Mouse (Mus musculus): Measurements from ENCODE around the gene Cep128. TPM values are rescaled to one million over a fixed set of nuclear protein-coding genes. Genes with fewer than 3 reads are reported as not detected.
A peak's percentile ranks its signal among the peaks of the same experiment; 100 is the strongest.
"Not testable (repeated sequence)": the region's sequence is repeated elsewhere in the genome, so short reads cannot be mapped to it uniquely, and the experiment has no call there.

Cep128 gene
- total RNA-seq (2021) = 1 to 10 TPM; 6.9 to 7.7 TPM
- long read RNA-seq, experiment 1, full-length matches to known transcripts = 6 of 13 reads
- long read RNA-seq, experiment 1, partial matches to known transcripts = 1 of 13 reads
- long read RNA-seq, experiment 1, other reads (novel, unspliced or antisense) = 6 of 13 reads
- long read RNA-seq, experiment 2, full-length matches to known transcripts = 2 of 4 reads
- long read RNA-seq, experiment 2, partial matches to known transcripts = 0 of 4 reads
- long read RNA-seq, experiment 2, other reads (novel, unspliced or antisense) = 2 of 4 reads

DNA sequence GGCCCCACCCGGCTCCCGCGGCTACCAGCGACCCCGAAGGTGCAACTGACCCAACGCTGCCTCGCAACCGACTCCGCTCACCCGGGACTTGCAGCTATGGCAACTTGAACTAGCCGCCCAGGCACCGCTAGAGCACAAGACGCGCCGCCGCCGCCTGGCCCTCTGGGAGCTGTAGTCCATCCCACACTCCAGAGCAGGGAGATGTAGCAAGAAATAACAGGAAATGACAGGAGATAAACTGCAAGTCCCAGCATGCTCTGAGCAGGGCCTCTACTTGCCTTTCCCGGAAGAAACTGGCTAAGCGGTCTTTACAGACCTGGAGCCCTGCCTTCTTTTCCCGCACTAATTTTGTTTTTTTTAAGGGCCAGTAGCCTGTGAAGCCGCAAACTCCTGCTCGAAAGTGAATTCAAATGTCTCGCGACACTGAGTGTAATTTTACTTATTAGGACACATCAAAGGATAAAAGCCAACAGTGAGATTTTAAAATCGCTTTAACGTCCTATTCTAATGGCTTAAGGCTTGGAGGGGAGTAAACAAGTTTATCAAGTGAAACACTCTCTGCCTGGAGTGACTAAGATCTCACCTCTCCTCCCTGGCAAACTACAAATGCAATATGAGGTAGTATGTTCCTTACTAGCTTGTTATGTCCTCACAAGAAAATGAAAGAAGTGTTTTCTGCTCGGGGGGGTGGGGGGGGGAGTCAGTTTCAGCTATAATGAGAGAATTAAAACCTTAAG, at the start of gene Cep128, which contains the start of gene Tshr:
TSS of gene Cep128 (minus strand) at position 129 of the 737 bp plus-strand sequence.
TSS of gene Tshr (plus strand) at position 283 of the 737 bp plus-strand sequence.
- peak; percentile 80 to 91 for DNase-seq (ENCODE audit: low spot score in 2 of 2)

DNA sequence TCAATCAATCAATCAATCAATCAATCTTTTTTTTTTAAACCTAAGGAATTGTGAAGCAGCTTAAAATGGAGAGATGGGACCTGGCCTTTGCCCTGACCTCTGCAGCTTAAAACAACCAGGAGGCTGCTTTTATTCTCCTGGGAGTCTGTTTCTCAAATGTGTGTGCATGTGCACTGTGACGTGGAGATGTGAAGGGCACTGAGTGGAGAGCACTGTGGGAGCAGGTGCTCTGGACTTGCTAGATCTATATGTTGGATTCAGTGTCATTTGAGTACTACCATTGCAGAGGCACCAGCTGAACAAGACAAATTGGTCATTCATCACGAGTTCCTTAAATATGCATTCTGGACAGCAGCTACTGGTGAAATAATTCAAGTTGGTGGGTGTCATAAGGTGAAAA, 42.9 kb upstream of the Cep128 start:
- DNase-seq (ENCODE audit: low spot score in 2 of 2) = no peak

DNA sequence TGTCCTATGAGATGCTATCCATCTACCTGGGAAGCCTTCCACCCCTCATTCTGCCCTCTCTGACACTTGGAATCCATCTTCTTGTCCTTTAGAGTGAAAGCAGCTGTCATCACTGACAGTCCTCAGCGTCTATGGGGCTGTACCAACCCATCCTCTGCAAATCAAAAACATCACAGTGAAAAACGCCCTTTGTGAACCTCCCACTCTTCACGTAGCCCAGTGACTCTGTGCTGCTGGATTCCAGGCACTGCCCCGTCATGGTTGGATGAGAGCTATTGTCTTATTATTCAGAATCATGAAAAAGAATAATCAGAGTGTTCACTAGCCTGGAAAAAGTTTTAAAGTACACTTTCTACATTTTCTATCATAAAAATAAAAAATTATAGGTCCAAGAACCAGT, 42.3 kb upstream of the Cep128 start:
- DNase-seq (ENCODE audit: low spot score in 2 of 2) = no peak

DNA sequence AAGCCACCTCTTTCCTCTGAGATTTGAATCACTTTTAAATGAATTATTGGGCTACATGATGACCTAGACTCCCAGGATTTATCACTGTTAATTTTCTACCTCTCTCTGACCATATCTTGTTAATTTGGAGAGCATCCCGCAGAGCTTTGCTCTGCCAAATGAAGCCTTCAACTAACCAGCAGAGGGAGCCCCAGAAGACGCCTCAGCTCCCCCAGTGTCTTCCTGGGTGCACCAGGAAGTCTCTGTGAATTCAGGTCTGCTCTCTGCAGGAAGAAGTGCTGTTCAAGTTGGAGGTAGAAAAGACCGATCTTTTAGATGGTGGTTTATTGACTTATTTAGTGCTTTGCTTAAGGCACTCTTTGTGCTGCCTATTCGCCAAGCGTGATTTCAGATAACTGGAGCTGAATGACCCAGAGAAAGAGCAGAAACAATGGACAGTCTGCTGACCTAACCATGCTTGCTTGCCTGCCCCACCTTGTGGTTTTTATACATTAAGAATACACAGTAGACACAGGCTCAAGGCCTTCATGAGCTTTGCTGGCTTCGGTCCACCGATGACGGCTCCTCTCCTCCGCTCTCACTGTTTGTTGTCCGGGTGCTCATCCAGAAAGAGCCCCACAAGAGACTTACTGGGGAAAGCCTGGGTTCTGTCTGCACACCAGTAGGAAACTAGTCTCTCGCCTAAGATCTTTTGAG, 39.1 kb upstream of the Cep128 start:
- peak in 1 of 2 experiments; percentile 37 for DNase-seq (ENCODE audit: low spot score in 2 of 2)

DNA sequence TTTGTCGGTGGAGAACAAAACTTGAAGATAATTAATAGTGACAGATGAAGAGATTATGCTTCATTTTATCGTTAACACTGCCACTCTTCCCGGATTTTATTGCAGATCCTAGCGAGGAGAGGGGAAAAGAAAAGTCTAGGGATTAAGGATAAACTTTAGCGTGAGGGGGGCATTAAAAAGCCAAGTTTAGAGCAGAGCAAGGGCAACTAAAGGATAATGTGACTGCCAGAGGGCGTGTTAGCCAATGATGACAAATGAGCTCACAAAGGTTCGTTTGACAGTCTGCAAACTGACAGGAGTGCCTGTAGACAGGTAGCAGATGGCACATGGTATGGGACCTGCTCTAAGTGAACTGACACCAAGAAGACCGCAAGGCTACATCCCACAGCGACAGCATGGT, 37.1 kb upstream of the Cep128 start:
- DNase-seq (ENCODE audit: low spot score in 2 of 2) = no peak

DNA sequence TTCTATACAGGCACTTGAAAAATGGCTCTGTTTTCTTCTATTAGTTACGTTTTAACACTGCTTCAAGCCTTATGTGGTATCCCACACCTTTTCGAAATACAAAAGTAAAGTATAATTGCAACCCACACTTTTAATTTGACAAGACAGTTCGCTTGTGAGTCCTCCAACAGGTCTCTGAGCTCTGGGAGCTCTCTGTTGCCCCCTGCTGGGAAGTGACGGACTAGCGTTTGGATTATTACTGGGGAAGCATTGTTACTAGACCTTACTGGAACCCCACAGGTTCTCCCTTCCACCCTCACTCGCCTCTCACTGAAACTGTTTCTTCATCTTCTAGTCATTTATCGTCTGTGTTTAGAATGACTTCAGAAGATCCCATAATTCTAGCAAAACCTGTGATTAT, 34.6 kb upstream of the Cep128 start:
- DNase-seq (ENCODE audit: low spot score in 2 of 2) = peak; percentile 42 to 49

DNA sequence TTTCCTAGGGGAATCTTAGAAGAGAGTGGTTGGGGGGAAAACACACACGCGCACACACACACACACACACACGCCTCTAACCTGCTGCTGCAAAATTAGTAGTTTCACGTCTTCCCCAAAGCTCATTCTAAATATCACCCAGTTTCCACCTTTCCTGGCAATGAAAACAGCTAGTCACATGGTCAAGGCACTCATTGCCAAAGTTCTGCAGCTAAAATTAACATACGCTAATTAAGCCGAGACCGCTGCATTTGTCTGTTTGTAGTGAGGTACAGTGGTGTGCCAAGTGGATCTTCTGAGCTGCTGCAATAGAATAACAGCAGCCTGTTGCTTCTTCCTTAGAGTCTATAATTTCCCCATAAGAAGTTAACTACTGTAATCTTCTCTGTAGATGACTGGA, 32.6 kb upstream of the Cep128 start:
- no peak for DNase-seq (ENCODE audit: low spot score in 2 of 2)

DNA sequence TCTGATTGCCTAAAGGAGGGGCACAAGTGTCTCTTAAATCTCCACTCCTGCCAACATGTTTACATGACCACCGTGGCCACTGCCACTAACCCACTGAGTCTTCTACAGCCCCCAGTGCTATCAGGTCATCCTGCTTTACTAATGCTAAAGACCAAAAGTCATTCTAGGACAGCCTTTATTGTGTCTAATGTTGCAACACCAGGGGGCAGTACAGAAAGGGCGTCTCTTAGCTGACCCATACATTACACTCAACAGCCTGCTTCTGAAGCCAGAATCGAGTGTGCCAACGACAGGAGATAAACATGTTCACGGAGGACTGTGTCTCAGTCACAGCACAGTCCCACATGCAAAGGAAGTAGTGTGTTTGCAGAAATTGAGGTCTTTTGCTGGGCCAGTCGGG, 30.9 kb upstream of the Cep128 start:
- no peak for DNase-seq (ENCODE audit: low spot score in 2 of 2)

DNA sequence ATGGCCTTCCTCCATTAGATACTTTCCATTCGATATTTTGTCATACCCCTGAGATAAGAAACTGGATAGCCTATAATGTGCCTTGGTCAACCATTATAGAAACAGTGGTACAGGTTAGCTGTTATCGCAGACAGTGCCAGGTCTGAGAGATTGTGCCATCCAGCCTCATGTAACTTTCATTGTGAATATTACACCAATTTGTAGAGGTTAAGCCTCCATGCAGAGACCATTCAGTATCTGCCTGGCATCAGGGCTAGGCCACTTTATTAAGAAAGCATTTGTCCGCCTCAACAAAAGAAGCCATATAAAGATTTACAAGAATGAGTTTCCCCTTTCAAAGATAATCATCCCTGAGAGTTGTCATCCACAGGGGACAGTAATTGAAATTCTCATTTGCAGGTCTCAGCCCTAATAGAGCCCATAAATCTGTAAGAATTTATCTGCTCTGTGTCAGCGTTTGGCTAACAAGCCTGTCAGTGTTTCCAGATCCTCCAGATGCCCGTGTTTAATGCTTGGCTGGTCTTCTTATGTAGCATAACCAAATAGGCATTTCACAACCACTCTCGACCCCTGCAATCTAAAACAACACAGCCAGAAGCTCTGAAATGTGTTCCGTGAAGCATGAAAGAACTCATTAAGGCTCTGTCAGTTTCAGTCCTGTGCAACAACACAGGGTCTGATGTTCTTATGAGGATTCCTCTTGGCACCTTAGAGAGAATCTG, 28.4 kb upstream of the Cep128 start:
- DNase-seq (ENCODE audit: low spot score in 2 of 2) = no peak

DNA sequence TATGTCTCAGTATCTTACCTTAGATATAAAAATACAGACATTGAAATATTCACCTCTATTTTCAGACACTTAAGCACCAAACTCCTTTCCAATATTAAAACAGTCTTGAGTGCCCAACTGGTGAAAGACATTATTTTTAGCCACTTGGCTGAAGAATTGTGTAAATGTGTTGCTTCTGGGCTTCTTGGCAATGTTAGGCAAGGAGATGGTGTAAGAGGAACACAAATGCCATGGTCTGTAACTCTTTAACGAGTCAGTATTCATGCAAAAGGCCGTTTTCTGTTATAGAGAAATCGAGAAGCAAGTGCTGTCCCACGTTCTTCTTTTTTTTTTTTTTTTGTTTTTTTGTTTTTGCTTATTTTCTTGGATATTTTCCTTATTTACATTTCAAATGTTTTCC, 26.1 kb upstream of the Cep128 start:
- no peak for DNase-seq (ENCODE audit: low spot score in 2 of 2)

DNA sequence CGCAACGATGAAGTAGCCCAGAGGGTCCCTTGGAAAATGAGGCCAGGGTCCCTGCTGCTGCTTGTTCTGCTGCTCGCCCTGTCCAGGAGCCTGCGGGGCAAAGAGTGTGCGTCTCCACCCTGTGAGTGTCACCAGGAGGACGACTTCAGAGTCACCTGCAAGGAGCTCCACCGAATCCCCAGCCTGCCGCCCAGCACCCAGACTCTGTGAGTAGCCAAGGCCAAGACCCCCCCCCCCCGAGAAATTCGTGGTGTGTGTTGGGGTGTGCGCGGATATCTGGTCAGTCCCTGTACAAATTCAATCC, 16.8 kb upstream of the Cep128 start:
- DNase-seq (ENCODE audit: low spot score in 2 of 2) = no peak

DNA sequence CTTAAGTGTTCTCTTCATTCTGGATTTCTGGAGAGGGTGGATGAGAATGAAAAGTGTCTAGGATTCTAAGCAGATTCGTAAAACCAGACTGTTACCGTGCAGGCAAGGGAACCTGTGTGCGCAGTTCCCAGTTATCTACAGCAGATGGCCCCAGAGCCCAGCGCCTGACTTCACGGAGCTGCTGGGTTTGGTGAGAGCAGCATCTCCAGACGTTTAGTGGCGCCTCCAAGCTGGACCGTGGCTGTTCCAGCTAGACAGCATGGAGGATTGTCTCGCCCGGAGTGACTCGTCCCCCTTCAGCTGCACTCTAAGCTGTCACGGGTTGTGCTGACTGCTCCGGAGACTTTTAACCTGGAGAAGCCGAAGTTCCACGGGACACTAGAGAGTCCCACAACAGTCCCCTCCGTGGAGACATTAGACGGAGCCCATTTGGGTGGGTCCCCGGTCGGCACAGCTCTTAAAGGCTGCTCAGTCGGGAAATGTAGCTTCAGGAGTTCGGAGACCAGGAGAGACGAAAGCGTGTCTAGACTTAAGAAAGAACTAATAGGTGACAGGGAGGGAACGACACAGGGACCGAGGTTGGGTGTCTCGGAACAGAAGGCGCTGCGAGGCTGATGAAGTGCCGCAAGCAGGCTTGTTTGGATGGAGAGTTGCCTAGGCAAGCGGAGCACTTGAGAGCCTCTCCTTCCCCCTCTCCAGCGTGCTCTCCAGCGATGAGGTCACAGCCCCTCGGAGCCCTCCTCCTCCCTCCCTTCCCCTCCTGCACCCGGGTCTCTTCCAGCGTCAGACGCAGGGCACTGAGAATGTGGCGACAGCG, 16.2 kb upstream of the Cep128 start:
- peak; percentile 38 to 75 for DNase-seq (ENCODE audit: low spot score in 2 of 2)

DNA sequence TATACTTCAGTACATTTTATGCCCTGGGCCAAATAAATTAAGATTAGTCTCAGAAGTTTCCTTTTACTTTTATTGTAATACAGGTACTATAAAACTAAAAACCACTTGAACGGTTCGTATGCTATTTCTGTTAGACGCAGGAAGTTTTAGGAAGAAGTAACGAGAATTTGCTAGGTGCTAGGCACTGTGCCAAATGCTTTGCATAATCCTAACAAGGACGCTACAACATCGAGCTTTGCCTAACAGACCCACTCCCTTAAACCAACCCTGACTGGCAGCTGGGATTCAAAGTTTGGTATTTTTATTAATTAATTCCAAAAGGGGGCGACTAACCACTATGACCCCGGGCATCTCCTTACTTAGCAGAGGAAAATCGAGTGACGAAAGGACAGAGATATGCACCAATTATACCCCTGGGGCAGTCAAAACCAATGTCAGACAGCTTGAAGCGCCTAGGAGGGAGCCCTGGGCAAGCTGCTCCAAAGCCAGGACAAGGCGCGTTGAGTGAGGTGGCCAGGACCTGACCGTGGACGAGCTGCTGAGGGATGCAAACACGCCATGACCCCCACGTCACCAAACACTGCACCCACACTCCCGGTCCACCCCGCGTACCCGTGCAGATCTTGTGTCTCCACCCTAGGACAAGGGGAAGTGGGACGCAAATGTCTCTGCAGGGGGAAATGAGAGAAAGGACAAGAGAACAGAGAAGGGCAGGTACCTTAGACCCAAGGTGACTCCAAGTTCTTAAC, 519 bp downstream of the Cep128 start:
- peak in 1 of 2 experiments; percentile 15 for DNase-seq (ENCODE audit: low spot score in 2 of 2)

DNA sequence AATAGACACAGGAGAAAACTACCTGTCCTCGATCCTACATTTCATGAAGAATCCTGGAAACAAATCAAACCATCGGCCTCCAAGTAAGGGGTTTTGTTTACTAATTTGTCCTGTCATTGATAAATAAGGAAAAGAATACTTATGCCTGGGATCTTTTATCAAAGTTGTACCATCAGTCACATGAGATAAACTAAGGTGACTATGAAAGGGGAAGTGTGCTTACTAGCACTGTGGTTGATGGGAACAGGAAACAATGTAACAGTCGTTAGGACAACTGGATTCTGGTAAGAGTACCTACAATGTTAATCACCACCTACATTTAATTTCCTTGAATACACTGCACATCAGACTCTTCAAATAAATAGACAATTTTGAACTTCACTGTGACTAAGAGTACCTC, 15.0 kb downstream of the Cep128 start:
- no peak for DNase-seq (ENCODE audit: low spot score in 2 of 2)

DNA sequence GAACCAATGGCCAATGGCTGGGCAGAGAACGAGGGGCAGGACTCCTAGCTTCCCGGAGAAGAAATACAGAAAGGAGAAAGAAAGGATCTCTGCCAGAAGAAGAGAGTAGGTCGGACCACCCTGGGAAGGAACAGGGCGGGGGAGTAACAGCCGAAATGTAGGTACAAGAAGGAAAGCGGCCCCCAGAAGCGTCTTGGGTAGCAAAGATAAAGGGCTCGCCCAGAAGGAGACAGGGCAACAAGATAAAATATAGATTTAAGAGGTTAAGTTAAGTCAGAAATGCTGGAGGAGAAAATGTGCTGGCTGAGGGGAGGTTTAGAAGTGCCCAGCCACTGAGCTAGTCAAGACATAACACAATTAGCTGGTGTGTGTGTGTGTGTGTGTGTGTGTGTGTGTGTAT, 30.4 kb downstream of the Cep128 start:
- no peak for DNase-seq (ENCODE audit: low spot score in 2 of 2)

DNA sequence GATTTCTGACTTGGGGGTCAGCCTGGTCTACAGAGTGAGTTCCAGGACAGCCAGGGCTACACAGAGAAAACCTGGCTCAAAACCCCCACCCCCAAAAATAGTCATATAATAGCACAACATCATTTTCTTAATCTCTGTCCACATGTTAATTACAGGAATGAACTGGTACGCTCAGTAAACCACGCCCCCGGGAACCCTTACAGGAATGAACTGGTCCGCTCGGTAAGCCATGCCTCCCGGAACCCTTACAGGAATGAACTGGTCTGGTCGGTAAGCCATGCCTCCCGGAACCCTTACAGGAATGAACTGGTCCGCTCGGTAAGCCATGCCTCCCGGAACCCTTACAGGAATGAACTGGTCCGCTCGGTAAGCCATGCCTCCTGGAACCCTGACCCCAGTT, 45.6 kb downstream of the Cep128 start:
- DNase-seq (ENCODE audit: low spot score in 2 of 2) = not testable (repeated sequence)

DNA sequence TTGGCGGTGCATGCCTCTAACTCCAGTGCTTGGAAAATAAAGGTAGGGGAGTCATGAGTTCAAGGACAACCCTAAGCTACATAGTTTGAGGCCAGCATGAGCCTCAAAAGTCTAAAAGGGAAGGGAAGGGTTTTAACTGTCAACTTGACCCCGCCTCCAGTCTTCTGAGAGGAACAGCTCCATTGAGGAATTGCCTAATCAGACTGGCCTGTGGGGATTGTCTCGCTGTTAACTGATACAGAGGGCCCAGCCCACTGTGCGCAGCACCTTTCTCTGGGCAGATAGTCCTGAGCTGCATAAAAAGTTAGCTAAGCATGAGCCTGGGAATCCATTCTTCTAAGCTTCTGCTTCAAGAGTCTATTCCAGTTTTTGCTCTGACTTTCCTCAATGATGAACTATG, 56.7 kb downstream of the Cep128 start:
- DNase-seq (ENCODE audit: low spot score in 2 of 2) = no peak

DNA sequence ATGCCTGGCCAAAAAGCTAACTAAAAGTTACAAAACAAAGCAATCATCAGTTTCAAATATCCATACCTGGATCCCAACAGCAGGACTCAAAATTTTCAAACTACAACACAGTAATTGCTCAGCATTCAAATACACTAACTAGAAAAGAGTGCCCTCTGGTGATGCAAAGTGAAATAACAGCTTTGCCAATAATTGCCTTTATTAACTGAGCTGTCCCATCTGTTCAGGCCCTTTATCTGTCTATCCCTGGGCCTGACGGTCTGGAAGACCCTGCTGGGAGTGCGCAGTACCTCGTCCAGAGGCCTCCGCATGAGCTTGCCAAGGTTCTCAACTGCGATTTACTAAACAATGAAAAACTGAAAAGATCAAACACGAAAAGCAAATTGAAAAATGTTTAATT, 58.1 kb downstream of the Cep128 start:
- DNase-seq (ENCODE audit: low spot score in 2 of 2) = peak in 1 of 2 experiments; percentile 14

DNA sequence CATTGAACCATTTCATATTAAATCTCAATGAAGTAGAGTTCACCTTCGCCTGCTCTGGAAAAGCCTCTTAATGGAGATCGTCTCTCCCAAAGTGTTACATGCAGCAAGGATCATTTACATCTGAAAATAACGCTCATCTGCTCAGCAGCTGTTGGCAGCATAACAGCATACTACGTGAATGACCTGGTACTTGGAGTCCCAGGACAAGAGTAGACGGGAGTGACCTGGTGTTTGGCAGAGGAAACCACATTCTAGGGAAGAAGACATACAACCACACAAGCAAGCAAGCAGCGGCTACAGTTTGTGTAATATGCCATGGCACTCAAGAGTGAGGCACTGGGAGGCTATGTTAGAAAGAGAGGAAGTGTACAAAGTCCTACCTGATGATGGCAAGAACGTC, 69.2 kb downstream of the Cep128 start:
- DNase-seq (ENCODE audit: low spot score in 2 of 2) = no peak

DNA sequence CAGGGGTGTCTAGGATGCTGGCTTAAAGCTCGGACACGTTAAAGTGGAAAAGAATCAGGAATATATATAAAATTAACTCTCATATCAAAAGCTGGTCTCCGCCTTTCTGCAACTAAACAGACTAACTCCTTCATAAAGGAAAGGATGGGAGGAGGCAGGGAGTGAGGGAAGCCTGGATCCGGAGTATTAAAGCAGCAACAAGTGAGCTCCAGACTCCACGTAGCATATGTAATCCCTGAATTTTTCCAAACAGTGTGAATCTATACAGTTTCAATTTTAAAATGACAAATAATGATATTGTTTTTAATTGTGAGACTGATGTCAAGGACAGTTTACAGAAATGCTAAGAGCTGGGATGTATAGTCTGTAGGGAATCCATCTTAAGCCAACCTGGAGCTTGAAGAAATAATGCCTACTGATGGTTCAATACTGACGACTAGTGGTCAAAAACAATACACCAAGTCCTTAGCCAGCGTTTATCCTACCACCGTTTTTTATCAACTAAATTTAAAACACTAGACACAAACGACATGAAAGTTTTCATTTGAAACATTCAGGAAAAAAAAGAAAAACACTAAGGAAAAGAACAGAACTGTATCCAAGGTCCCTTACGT, 70.1 kb downstream of the Cep128 start:
- no peak for DNase-seq (ENCODE audit: low spot score in 2 of 2)
